21 mouse cellular contexts compared by ENCODE assay signal in the genomic region with DNA sequence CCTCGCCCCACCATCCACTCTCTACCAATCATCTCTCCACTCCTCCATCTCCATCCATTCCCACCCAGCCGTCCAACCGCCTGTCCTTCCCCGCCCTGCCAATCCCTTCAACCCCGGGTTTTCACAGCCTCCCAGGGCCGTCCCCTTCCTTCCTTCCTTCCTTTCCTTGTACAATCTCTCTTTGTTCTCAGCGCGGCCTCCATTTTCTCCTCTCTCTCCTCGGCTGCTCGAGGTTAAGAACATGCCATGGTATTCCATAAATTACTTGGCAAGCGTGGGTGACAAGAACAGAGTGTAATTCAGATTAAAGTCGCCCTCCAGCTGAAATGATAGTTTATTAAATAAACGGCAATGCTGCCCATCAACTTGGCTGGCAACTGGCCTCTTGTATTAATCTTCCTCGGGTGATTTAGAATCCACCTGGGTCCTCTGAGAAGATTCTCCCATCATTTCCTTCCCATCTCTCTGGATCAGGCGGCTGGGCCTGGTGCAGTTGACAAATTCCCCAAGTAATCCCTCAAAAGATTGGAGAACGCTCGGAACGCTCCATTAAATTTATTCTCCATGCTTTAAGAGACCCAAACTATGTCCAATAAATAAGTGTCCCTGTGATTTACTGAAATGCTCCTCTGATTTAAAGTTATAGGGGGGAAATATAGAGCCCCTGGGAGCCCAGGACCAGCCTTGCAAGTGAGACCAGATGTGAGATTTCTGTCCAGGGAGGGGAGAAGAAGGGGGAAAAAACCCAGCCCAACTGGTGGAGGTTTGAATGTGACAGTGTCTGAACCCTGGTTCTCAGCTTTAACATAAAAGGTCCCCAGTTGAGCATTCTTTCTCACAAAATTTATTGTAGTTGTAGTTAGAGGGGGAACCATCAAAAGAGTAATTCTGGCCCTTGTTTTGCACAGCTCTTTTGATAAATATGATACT.
DNase-seq lines count a peak whose midpoint lies in the region; ATAC-seq and TF ChIP-seq lines count a peak whose summit lies in the region.
"Had no signal": no experiment of that assay in that cellular context is flagged by ENCODE, and none has a peak within 500 bp of the region (broad histone marks: within the 10 kb centered on the region; RNA-seq: fewer than 3 reads in every experiment).

No protein-coding gene starts in this region.

- H3K9me3 ChIP-seq in lung, embryonic 14.5 days (ENCODE audit: low read depth, low read length): no peaks in the 10 kb centered on the region
- no peaks in the 10 kb centered on the region for H3K9me3 ChIP-seq in lung, postnatal 0 days (ENCODE audit: low read length)
- no peaks in the 10 kb centered on the region for H3K9me3 ChIP-seq in liver, embryonic 12.5 days (replicated peaks)
- H3K9me3 ChIP-seq: embryonic facial prominence, embryonic 15.5 days; forebrain, embryonic 13.5 days; stomach, embryonic 15.5 days had no signal

- H3K4me2 ChIP-seq in lung, embryonic 14.5 days: no peak overlapping the region
- H3K4me2 ChIP-seq in lung, postnatal 0 days (replicated peaks; ENCODE audit: low read depth, low read length): no peak overlapping the region
- H3K4me2 ChIP-seq in liver, embryonic 12.5 days: no peak overlapping the region
- H3K4me2 ChIP-seq: embryonic facial prominence, embryonic 15.5 days; forebrain, embryonic 13.5 days; stomach, embryonic 15.5 days had no signal

- intact Hi-C loops in gastrocnemius, adult 2 months (cut with DNase I): no loop called here

- H3K36me3 ChIP-seq in lung, embryonic 14.5 days (ENCODE audit: insufficient read depth): no peaks in the 10 kb centered on the region
- no peaks in the 10 kb centered on the region for H3K36me3 ChIP-seq in lung, postnatal 0 days (ENCODE audit: insufficient read depth, low read length)
- H3K36me3 ChIP-seq in liver, embryonic 12.5 days: no peaks in the 10 kb centered on the region
- H3K36me3 ChIP-seq: embryonic facial prominence, embryonic 15.5 days; stomach, embryonic 15.5 days had no signal

- no peak for TF ChIP-seq CTCF in gastrocnemius, adult 2 months (IDR thresholded peaks at IDR 0.05)
- no peak for TF ChIP-seq CTCF in lung, embryonic 14.5 days (IDR thresholded peaks at IDR 0.05; ENCODE audit: low read depth)
- TF ChIP-seq CTCF in lung, postnatal 0 days (IDR thresholded peaks at IDR 0.05): no peak

- no peak for DNase-seq in gastrocnemius, adult 2 months
- DNase-seq in gastrocnemius, postnatal 4 days (ENCODE audit: low spot score in 2 of 2): no peak
- DNase-seq in lung, embryonic 14.5 days: peak; percentile 38
- DNase-seq in lung, postnatal 0 days (ENCODE audit: low spot score): no peak
- DNase-seq in mesoderm, embryonic 11.5 days (ENCODE audit: low read depth, low spot score): peak; percentile 83
- DNase-seq in testis, postnatal 10 days (ENCODE audit: low spot score): no peak
- DNase-seq: adrenal gland, postnatal 36 days; cerebellum, adult 9-11 months; heart, adult 2 months; heart, postnatal 10 days; kidney, adult 9 months; layer of hippocampus, adult 9-11 months; lung, postnatal 36 days; midbrain, embryonic 14.5 days; thymus, postnatal 14 days had no signal

- no peak for TF ChIP-seq EP300 in lung, postnatal 0 days (IDR thresholded peaks at IDR 0.05)

- H3K27ac ChIP-seq in gastrocnemius, adult 2 months: peak overlapping the region; percentile 43
- no peak overlapping the region for H3K27ac ChIP-seq in lung, embryonic 14.5 days (ENCODE audit: low read depth)
- no peak overlapping the region for H3K27ac ChIP-seq in lung, postnatal 0 days (ENCODE audit: low read length)
- no peak overlapping the region for H3K27ac ChIP-seq in liver, embryonic 12.5 days
- H3K27ac ChIP-seq: embryonic facial prominence, embryonic 15.5 days; forebrain, embryonic 13.5 days; heart, adult 2 months; stomach, embryonic 15.5 days had no signal

- ATAC-seq in lung, embryonic 14.5 days (ENCODE audit: insufficient read depth): no peak
- no peak for ATAC-seq in lung, postnatal 0 days
- ATAC-seq in liver, embryonic 12.5 days: no peak
- no peak for ATAC-seq in megakaryocyte-erythroid progenitor cell, adult 5-6 weeks (replicated peaks; ENCODE audit: low FRiP score, low TSS enrichment, poor library complexity, severe bottlenecking)
- ATAC-seq: activated CD4-positive, CD25-positive, alpha-beta regulatory T cell, adult 4 months; forebrain, embryonic 13.5 days had no signal

- no peak overlapping the region for H3K4me3 ChIP-seq in gastrocnemius, adult 2 months
- no peak overlapping the region for H3K4me3 ChIP-seq in lung, embryonic 14.5 days (ENCODE audit: low read depth, low read length)
- no peak overlapping the region for H3K4me3 ChIP-seq in lung, postnatal 0 days (ENCODE audit: low read depth, low read length)
- H3K4me3 ChIP-seq in liver, embryonic 12.5 days: no peak overlapping the region
- H3K4me3 ChIP-seq: embryonic facial prominence, embryonic 15.5 days; forebrain, embryonic 13.5 days; heart, adult 2 months; stomach, embryonic 15.5 days had no signal

- H3K27me3 ChIP-seq in lung, embryonic 14.5 days (ENCODE audit: insufficient read depth, low read length): no peaks in the 10 kb centered on the region
- H3K27me3 ChIP-seq in lung, postnatal 0 days (replicated peaks; ENCODE audit: insufficient read depth, low read length): no peaks in the 10 kb centered on the region
- H3K27me3 ChIP-seq in liver, embryonic 12.5 days (replicated peaks): no peaks in the 10 kb centered on the region
- H3K27me3 ChIP-seq: embryonic facial prominence, embryonic 15.5 days; forebrain, embryonic 13.5 days had no signal

- H3K9ac ChIP-seq in lung, embryonic 14.5 days: no peak overlapping the region
- no peak overlapping the region for H3K9ac ChIP-seq in lung, postnatal 0 days (replicated peaks; ENCODE audit: low read depth)
- no peak overlapping the region for H3K9ac ChIP-seq in liver, embryonic 12.5 days
- H3K9ac ChIP-seq: embryonic facial prominence, embryonic 15.5 days; forebrain, embryonic 13.5 days; stomach, embryonic 15.5 days had no signal

- 62% methylated on average over 18 of the region's 18 CpGs for WGBS in lung, embryonic 14.5 days
- 63% methylated on average over 18 of the region's 18 CpGs for WGBS in lung, postnatal 0 days
- 51% methylated on average over 18 of the region's 18 CpGs for WGBS in liver, embryonic 12.5 days (ENCODE audit: insufficient replicate concordance)

- peaks cover 17% of the 10 kb centered on the region for H3K4me1 ChIP-seq in lung, embryonic 14.5 days (ENCODE audit: insufficient read depth)
- H3K4me1 ChIP-seq in lung, postnatal 0 days (ENCODE audit: insufficient read depth, low read depth, low read length): no peaks in the 10 kb centered on the region
- peaks cover 8% of the 10 kb centered on the region for H3K4me1 ChIP-seq in liver, embryonic 12.5 days
- H3K4me1 ChIP-seq: forebrain, embryonic 13.5 days had no signal

Comparison
In these comparisons a context has a peak if more than half of its experiments do, and no peak if none do; other contexts are left out.
1. DNase-seq: peak in lung, embryonic 14.5 days (single experiment) and mesoderm, embryonic 11.5 days (single experiment); none in gastrocnemius, adult 2 months (single experiment), gastrocnemius, postnatal 4 days (0 of 2), lung, postnatal 0 days (single experiment) and testis, postnatal 10 days (single experiment).